Mouse (Mus musculus): Measurements from ENCODE around the gene Large1.
A peak's percentile ranks its signal among the peaks of the same experiment; 100 is the strongest.
"Not testable (repeated sequence)": the region's sequence is repeated elsewhere in the genome, so short reads cannot be mapped to it uniquely, and the experiment has no call there.

Large1 gene

DNA sequence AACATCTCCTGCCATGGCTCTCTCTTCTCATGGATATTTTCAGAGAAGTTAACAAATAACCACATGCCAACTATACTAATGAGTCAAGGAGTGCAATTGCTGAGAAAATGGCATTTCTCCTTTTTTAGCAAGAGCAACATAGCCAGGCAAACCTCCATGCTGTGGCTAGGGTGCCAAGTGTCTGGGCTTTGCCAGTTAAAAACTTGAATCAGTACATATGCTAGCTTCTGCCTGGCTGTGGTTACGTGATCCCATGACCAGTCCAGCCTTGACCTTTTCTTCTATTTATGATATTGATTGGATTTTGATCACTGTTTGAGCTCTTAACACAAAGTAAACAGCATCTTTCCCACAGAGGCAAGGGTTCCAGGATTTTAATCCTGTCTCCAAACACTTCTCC is 335.7 kb downstream of the Large1 start:
- DNase-seq (ENCODE audit: low spot score in 2 of 2) = no peak

DNA sequence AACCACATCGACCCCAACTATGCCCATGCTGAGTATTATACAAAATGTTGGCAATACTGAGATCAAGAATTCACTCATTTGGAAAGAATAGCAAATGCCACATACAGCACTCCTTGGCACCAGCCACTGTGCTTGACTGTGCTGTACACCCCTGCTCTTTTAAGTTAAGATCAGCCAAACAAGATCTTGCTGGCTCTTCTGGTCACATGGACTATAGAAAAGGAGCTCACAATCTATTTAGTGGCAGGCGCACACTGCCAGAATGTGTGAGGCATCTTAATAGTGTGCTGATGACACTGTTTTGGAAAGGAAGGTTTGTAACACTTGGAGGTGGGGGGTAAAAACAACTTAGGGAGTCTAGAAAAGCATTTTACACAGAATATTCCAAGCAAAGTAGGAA is 337.0 kb downstream of the Large1 start:
- no peak for DNase-seq (ENCODE audit: low spot score in 2 of 2)

DNA sequence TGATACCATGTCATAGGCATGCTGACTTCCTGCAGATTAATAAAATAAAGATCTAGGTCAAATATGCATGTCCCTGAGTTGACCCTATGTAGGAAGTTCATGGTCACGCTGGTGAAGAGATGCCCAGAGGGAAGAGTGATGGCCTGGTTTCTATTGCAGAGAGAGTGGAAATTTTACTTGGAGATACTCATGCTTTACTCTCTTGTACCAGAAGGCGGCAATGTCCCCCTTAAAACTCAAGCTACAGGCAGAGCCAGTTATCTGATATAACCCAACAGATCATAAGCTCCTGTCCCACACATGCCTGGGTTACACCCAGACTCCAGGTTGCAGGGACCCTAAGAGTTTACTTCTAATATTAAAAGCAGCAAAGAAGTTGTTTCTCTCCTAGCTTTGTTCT is 345.9 kb downstream of the Large1 start:
- DNase-seq (ENCODE audit: low spot score in 2 of 2) = peak; percentile 47 to 57

DNA sequence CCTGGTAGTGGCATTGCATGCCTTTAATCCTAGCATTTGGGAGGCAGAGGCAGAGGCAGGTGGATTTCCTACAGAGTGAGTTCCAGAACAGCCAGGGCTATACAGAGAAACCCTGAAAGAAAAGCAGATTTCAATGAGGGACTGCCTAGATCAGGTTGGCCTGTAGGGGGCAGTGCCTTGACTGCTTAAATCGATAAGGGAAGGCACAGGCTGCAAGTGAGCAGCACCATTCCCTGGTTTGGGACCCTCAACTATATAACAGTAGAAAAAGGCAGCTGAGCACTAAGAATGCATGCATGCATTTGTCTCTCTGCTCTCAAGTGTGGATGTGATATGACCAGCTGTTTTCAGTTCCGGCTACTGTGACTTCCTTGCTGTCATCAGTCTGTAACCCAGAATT is 349.5 kb downstream of the Large1 start:
- peak; percentile 44 to 51 for DNase-seq (ENCODE audit: low spot score in 2 of 2)

- no peak for DNase-seq (ENCODE audit: low spot score in 2 of 2)
Observed at GRCm38 (mm10) chr8:72993831-72994230, 359.5 kb downstream of the Large1 start.

GRCm38 (mm10) chr8:72990425-72990824 is 362.9 kb downstream of the Large1 start:
- no peak for DNase-seq (ENCODE audit: low spot score in 2 of 2)

DNA sequence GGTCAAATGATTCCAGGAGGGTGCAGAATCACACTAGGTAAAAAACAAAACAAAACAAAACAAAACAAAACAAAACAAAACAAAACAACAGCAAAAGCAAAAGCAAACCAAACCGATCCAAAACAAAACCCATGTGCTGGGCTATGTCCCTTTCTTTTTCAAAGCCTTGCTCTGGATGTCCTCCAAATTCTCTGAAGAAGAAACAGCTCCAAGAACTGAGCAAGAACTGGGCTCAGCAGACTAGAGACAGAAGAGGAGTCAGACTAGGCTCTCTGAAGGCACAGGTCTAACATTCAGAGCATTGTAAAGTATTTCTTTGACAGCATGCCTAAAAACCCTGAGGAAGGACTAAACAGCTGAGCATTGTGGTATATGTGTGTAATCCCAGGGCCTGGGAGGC is 370.5 kb downstream of the Large1 start:
- DNase-seq (ENCODE audit: low spot score in 2 of 2) = no peak

DNA sequence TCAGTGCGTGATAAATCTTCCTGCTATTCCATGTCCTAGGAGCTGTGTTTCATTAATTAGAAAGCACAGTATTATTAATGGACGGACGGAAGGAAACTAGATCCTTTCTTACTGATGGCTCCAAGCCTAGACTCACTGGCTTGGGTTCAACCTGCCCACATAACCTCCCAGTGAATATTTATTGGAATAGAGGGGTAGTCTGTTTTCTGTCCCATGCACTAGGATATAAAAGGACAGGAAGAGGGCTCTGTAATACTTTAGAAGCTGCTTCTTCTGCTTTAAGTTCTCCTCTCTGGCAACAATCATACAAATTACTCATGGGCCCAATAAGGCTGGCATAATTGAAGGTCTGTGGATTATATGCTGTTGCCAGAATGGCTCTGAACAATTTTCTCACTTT is 398.3 kb downstream of the Large1 start:
- no peak for DNase-seq (ENCODE audit: low spot score in 2 of 2)

DNA sequence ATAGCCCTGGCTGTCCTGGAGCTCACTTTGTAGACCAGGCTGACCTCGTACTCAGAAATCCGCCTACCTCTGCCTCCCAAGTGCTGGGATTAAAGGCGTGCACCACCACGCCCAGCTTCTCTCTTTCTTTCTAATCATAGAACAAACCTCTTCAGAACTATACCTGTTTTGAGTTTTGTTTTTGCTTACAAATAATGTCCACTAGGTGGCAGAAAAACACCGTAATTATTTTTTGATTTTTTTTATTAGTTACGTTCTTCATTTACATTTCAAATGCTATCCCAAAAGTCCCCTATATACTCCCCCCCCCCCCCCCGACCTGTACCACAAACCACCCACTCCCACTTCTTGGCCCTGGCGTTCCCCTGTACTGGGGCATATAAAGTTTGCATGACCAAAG is 411.9 kb downstream of the Large1 start:
- DNase-seq (ENCODE audit: low spot score in 2 of 2) = not testable (repeated sequence)

DNA sequence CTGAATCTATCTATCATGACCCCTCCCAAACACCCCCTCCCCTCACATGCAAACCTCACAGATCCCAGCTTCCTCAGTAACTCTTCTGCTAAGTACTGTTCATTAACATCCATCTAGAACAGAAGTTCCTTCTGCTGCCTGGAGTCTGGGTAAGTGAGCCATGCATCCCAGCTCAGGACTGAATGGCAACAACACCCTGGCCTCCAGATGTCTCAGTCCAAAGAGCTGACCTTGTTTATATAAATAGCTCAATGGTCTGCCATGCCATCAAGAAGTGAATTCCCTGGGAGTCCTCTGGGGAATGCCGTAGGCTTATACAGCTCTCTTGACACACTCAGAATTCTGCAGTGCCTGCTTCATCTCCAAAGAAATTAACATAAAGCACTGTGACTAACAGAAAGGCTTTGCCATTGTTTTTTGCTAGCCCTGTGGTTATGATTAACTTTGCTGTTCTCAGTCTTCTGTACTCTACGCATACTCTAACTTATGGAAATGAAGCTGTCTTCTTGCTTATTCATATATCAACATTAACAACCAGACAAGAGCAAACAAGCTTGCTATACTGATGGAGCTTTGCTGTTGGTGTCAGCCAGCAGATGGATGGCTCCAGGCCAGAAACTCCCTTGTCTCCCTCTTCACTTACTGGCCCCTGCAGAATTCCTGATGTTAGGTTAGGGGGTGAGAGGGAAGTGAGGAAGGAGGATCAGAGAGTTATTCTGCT is 434.0 kb downstream of the Large1 start:
- no peak for DNase-seq (ENCODE audit: low spot score in 2 of 2)

DNA sequence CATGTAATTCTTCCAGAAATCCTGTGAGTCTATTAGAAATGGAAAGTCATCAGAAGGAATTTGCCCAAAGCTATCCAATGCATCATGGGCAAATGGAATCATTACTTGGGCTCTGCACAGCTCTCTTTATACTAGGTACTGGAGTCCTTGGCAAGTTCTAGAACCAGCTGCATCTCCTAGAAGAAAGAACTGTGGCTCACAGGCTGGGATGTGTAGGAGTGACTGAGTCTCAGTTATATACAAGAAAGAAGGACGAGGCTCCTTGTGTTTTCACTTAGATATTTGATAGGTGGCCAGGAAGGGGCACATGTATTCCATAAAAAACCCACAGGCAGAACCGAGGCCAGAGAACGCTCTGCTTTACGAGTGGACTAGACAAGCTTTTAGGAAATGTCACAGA is 447.8 kb downstream of the Large1 start:
- no peak for DNase-seq (ENCODE audit: low spot score in 2 of 2)

GRCm38 (mm10) chr8:72901591-72901990 is 451.7 kb downstream of the Large1 start:
- no peak for DNase-seq (ENCODE audit: low spot score in 2 of 2)

- no peak for DNase-seq (ENCODE audit: low spot score in 2 of 2)
Observed at GRCm38 (mm10) chr8:72899321-72899720, 454.0 kb downstream of the Large1 start.

GRCm38 (mm10) chr8:72883033-72883432 is 470.3 kb downstream of the Large1 start:
- no peak for DNase-seq (ENCODE audit: low spot score in 2 of 2)

DNA sequence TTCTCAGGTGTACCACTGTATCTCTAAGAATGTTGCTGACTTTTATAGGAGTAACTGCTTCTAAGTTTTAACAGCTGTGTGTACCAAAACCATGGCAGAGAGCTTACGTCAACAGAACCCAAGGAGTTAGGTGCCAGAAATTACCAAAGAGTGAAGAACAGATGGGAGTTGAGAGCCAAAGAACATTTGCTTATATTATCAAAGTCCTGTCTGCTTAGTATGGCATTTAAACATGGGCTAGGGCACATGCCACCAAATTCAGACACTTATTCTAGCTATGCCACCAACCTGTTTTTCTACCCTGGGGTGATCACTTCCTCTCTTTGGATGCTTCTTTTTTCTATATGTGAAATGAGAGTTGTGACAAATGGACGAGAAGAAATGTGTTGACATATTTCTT is 479.9 kb downstream of the Large1 start:
- no peak for DNase-seq (ENCODE audit: low spot score in 2 of 2)

DNA sequence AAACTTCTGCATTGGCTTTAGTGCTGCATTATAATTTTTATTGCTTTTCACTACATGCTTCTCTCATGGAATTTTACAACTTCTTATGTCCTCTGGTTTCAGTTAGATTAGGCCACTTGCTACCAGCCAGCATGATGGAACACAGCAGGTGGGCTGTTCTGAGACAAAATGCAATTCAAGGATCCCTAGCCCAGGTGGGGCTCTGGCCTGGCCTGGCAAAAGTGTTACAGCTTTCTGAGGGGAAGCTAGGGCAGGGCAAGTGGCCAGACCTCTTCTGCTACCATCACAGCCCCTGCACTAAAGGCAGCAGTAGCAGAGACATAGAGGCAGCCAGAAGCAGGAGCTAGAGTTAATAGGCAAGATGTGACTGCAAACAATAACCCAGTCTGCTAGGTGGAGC is 506.5 kb downstream of the Large1 start:
- DNase-seq (ENCODE audit: low spot score in 2 of 2) = no peak

DNA sequence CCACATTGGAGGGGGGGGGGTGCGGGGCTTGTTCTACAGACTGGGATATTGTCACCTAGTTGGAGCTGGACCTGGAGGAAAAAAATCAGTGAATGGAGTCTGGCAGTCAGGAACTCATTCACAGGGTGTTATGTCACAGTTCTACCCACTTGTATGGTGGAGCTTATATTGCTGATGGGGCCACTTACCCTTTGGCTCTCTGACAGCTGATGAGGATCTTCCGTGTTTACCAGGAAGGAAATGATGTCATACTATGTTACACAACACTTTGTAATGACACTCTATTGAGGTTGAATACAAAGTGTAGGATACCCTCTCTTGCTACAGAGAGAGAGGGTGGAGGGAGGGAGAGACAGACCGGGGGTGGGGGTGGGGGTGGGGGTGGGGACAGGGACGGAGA is 517.5 kb downstream of the Large1 start:
- no peak for DNase-seq (ENCODE audit: low spot score in 2 of 2)

DNA sequence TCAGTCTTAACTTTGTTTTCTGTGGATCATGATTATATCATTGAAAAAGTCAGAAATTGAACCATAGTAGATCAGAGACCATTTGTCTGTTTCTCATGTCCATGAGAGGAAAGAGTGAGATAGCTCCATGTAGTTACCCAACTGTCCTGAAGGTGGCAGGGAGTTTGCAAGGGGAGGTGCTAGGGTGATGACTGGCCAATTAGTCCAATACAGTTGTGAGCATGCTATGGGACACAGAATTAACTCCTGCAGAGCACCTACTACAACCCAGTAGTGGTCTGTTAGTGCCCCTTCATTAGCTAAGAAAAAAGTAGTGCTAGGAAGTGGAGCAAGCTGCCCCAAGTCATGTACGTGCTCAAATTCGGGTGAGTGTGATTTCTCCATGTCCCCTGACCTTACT is 520.2 kb downstream of the Large1 start:
- DNase-seq (ENCODE audit: low spot score in 2 of 2) = no peak

DNA sequence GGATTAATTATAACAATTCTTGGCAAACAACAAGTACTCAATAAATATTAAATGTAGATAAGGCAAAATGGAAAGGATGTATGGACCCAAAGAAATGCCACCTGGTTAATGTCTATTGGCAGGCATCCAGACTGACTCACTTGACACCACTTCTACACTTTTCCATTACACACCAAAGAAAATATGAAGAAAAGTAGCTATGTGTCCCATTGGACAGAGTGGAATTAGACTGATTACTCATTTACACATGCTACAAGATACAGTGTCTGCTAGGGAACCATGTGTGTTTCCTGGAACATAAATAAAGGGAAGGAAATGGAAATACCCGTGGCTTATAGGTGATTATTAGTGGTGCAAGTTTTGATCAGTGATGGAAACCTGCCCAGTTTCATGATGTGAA is 521.0 kb downstream of the Large1 start:
- no peak for DNase-seq (ENCODE audit: low spot score in 2 of 2)

GRCm38 (mm10) chr8:72817655-72818349 is 535.5 kb downstream of the Large1 start:
- no peak for DNase-seq (ENCODE audit: low spot score in 2 of 2)

DNA sequence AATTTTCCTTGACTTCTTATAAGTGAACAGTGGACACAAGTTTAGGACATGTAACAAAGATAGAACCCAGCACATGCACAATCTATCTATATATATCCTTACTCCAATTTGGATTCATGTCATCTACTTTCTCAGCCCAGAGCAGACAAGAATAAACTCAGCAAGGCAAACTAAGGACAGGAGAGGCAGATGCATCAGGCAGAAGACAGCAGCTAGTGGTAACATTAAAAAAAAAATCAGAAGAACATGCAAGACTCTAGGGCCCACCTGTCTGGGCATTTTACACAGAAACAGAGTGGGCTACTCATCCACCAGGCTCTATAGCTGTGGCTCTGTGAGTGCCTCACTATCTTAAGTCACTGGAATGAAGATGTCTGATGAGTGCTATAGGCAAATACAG is 536.7 kb downstream of the Large1 start:
- no peak for DNase-seq (ENCODE audit: low spot score in 2 of 2)

- no peak for DNase-seq (ENCODE audit: low spot score in 2 of 2)
Observed at GRCm38 (mm10) chr8:72815681-72816080, 537.7 kb downstream of the Large1 start.

GRCm38 (mm10) chr8:72812690-72813089 is 540.6 kb downstream of the Large1 start:
- no peak for DNase-seq (ENCODE audit: low spot score in 2 of 2)

DNA sequence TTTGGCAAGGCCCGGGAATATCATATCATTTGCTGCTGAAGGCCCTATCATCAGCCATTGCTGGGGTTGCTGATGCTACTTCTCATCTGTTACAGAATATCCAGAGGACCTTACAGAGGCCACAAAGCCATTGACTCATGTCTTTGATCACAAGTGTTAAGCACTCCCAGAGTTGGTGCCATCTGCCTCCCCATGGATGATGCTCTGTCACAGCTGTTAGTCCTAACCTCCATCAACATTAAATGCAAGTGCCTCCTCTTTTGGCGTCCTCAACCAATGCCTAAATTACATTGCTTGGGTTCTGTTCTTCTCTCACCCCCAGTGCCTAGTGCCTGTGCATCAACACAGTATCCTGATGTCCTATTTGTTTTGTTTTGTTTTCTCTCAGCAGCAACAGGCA is 551.8 kb downstream of the Large1 start:
- DNase-seq (ENCODE audit: low spot score in 2 of 2) = no peak

Measured in right cerebral cortex, adult 2 months (tissue).